Mouse (Mus musculus): Measurements from ENCODE around the gene Msmp. TPM values are rescaled to one million over a fixed set of nuclear protein-coding genes. Genes with fewer than 3 reads are reported as not detected.

The Msmp gene
- total RNA-seq, 2 experiments from 2014 or later: not detected

Small RNA genes within 50 kb of the gene (microRNA-seq; reads per million reads assigned to microRNA genes)
- gene Gm25262: 0.21 to 0.50 reads per million in 2 experiments

Other genes with a start within 250 kb of the Msmp start
- gene Rusc2, start 202.5 kb downstream of the Msmp start, total RNA-seq (2021): 100 to 1,000 TPM; 128 to 146 TPM
- 1 to 10 TPM in 1 of 2 experiments, under 1 TPM in 1; 0.82 to 1.2 TPM for gene Fam166b, start 155.4 kb downstream of the Msmp start, total RNA-seq (2021)
- gene Tesk1, start 142.6 kb downstream of the Msmp start, total RNA-seq (2021): 10 to 100 TPM; 90.6 to 96.5 TPM
- 1 to 10 TPM in 1 of 2 experiments, under 1 TPM in 1; 0.84 to 1.3 TPM for gene Cd72, start 129.9 kb downstream of the Msmp start, total RNA-seq (2021)
- not detected for gene Sit1, start 100.8 kb downstream of the Msmp start, total RNA-seq (2021)
- 10 to 100 TPM; 29.9 to 30.0 TPM for gene Ccdc107, start 91.6 kb downstream of the Msmp start, total RNA-seq (2021)
- gene Arhgef39, start 84.8 kb downstream of the Msmp start, total RNA-seq (2021): 1 to 10 TPM in 1 of 2 experiments, under 1 TPM in 1; 0.21 to 1.8 TPM
- 1 to 10 TPM in 1 of 2 experiments, under 1 TPM in 1; 0.42 to 1.8 TPM for gene Car9, start 77.5 kb downstream of the Msmp start, total RNA-seq (2021)
- 1 to 10 TPM; 8.4 to 9.9 TPM for gene Tpm2, start 60.7 kb downstream of the Msmp start, total RNA-seq (2021)
- gene Creb3, start 22.2 kb downstream of the Msmp start, total RNA-seq (2021): 10 to 100 TPM; 78.1 to 80.9 TPM
- gene Tln1, start 21.8 kb downstream of the Msmp start, total RNA-seq (2021): 10 to 100 TPM; 51.7 to 51.8 TPM
- 10 to 100 TPM; 44.8 to 50.1 TPM for gene Rgp1, start 5.8 kb downstream of the Msmp start, total RNA-seq (2021)
- gene Gba2, start 5.6 kb downstream of the Msmp start, total RNA-seq (2021): 10 to 100 TPM; 62.1 to 64.2 TPM
- 10 to 100 TPM; 47.5 to 48.4 TPM for gene Npr2, start 47.4 kb upstream of the Msmp start, total RNA-seq (2021)
- gene Spag8, start 69.1 kb upstream of the Msmp start, total RNA-seq (2021): 1 to 10 TPM in 1 of 2 experiments, under 1 TPM in 1; 0.87 to 2.1 TPM
- 10 to 100 TPM; 34.1 to 40.5 TPM for gene Hint2, start 72.0 kb upstream of the Msmp start, total RNA-seq (2021)
- gene Tmem8b, start 84.5 kb upstream of the Msmp start, total RNA-seq (2021): 10 to 100 TPM; 57.7 to 64.8 TPM
- 1 to 10 TPM; 1.6 to 1.7 TPM for gene Fam221b, start 84.7 kb upstream of the Msmp start, total RNA-seq (2021)
- not detected for gene Olfr70, start 116.3 kb upstream of the Msmp start, total RNA-seq (2021)
- gene Olfr71, start 125.8 kb upstream of the Msmp start, total RNA-seq (2021): under 1 TPM in 1 of 2 experiments, not detected in 1; 0.12 TPM
- 1 to 10 TPM in 1 of 2 experiments, under 1 TPM in 1; 0.61 to 1.5 TPM for gene Hrct1, start 142.7 kb upstream of the Msmp start, total RNA-seq (2021)
- 1 to 10 TPM in 1 of 2 experiments, under 1 TPM in 1; 0.44 to 1.1 TPM for gene Spaar, start 145.5 kb upstream of the Msmp start, total RNA-seq (2021)
- not detected for gene Olfr159, start 186.5 kb upstream of the Msmp start, total RNA-seq (2021)
- not detected for gene Olfr156, start 239.4 kb upstream of the Msmp start, total RNA-seq (2021)

Data from left cerebral cortex, adult 18-20 months (tissue).